Mouse (Mus musculus): Measurements from ENCODE around the gene Efna5. TPM values are rescaled to one million over a fixed set of nuclear protein-coding genes. Genes with fewer than 3 reads are reported as not detected.

Gene Efna5
- total RNA-seq, 2 experiments from 2014 or later: 32.9 to 40.6 TPM

GRCm38 (mm10) chr17:62752381-62752889 is 128.7 kb downstream of the Efna5 start:
- DNase-seq (ENCODE audit: low spot score in 2 of 2): no peak

- DNase-seq (ENCODE audit: low spot score in 2 of 2): no peak
Measured at GRCm38 (mm10) chr17:62750647-62751046, 130.5 kb downstream of the Efna5 start.

GRCm38 (mm10) chr17:62748803-62749619 is 132.1 kb downstream of the Efna5 start:
- no peak for DNase-seq (ENCODE audit: low spot score in 2 of 2)

DNA sequence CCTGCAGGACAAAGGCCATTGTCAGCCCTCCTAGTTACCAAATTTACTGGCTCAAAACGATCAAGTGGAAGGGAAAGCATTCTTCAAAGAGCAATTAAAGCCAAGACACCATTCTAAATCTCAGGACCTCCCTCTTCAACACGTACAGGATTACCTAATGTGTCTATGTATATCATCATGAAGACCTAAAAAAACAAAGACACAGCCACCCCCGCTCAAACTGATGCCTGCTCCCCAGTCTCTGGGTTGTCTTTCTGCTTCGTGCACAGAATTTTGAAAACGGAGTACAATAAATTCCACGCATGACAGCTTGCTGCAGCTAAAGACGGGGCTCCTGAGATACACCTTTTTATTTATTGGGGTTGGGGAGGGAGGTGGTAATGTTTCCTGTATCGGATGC is 133.7 kb downstream of the Efna5 start:
- no peak for DNase-seq (ENCODE audit: low spot score in 2 of 2)

GRCm38 (mm10) chr17:62746827-62747226 is 134.3 kb downstream of the Efna5 start:
- DNase-seq (ENCODE audit: low spot score in 2 of 2): no peak

- no peak for DNase-seq (ENCODE audit: low spot score in 2 of 2)
Measured at GRCm38 (mm10) chr17:62745286-62745685, 135.8 kb downstream of the Efna5 start.

- no peak for DNase-seq (ENCODE audit: low spot score in 2 of 2)
Measured at GRCm38 (mm10) chr17:62744239-62744638, 136.9 kb downstream of the Efna5 start.

DNA sequence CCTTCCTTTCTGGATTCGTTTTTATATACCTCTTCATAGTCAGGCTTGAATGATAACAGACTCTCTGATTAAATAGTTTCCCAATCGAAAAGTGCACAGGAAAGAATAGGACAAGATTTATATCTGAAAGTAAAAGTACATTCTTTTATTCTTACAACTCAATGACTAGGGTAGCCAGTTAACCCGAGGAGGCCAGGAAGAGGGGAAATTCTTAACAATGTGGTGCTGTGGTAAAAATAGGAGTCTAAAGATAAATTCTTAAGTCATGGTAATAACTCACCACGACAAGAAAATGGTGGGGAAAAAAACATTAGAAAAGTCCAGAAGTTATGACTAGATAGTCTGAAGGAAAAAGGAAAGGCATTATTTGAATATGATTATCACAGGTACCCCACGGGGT is 139.4 kb downstream of the Efna5 start:
- DNase-seq (ENCODE audit: low spot score in 2 of 2): no peak

- no peak for DNase-seq (ENCODE audit: low spot score in 2 of 2)
Measured at GRCm38 (mm10) chr17:62741020-62741419, 140.1 kb downstream of the Efna5 start.

- DNase-seq (ENCODE audit: low spot score in 2 of 2): no peak
Measured at GRCm38 (mm10) chr17:62739993-62740392, 141.1 kb downstream of the Efna5 start.

- DNase-seq (ENCODE audit: low spot score in 2 of 2): no peak
Measured at GRCm38 (mm10) chr17:62737404-62737803, 143.7 kb downstream of the Efna5 start.

GRCm38 (mm10) chr17:62735943-62736342 is 145.2 kb downstream of the Efna5 start:
- DNase-seq (ENCODE audit: low spot score in 2 of 2): no peak

DNA sequence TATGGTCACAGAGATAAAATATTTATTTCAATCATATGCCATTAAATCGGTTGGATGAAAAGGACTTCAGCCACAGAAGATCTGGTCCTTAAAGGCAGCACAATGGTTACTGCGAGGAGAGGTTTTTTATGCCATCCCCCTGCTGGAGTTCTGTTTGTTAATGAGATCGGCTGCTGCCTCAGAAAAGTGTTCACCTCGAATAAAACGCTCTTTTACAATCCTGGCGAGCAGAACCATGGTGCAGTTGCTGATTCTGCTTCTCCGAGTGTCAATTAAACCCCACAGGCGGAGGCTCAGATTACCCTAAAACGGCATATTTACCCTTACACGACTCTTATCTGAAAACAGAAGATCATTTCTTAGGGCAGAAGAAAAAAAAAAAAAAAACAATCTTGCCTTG is 146.2 kb downstream of the Efna5 start:
- no peak for DNase-seq (ENCODE audit: low spot score in 2 of 2)

DNA sequence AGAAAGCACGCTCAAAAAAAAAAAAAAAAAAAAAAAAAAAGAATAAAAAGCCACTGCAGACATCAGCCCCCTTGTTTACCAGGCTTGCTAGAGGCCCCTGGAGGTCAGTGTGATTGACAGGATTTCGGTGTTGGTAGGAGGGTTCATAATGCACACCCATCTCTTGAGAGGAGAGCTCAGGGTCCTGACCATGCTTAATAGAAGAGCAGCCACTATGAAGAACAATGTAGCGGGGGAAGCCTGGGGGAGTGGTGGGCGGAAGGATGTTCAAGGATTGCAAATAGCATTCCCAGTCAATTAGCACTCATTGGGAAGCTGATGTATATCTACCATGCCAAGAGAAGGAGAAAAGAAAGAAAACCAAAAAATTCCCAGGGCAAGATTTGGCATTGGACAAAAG is 147.1 kb downstream of the Efna5 start:
- no peak for DNase-seq (ENCODE audit: low spot score in 2 of 2)

DNA sequence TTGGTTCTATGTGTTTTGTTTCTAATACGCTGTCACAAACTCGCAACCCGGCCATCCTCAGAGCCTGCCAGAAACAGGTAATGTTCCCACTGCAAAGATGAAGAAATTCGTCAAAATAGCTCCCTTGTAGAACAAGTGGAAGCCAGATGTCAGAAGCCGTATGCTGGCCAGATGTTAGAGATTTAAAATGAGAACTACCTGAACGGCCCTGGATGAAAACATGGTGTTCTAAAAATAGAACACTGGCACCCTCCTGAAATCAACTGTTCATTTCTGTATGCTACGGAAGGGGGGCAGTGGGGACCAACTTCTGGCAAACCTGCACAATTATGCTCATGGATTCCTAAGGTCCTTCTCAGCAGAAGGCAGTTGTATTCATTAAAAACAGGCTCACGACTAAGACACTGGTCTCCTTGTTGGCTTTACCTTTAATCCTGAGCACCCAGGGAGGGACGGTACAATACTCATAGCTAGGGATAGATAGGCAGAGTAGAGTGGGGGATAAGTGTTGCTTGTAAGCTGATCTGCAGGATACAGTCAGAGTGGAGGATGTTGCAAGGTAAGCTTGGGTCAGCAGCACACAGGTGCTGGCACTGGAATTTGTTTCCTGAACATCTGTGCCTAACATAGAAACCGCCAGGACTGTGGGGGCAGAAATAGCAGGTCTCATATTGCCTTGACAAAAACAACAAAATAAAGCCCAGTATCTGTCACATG is 151.2 kb downstream of the Efna5 start:
- no peak for DNase-seq (ENCODE audit: low spot score in 2 of 2)

GRCm38 (mm10) chr17:62728142-62728917 is 152.8 kb downstream of the Efna5 start:
- no peak for DNase-seq (ENCODE audit: low spot score in 2 of 2)

DNA sequence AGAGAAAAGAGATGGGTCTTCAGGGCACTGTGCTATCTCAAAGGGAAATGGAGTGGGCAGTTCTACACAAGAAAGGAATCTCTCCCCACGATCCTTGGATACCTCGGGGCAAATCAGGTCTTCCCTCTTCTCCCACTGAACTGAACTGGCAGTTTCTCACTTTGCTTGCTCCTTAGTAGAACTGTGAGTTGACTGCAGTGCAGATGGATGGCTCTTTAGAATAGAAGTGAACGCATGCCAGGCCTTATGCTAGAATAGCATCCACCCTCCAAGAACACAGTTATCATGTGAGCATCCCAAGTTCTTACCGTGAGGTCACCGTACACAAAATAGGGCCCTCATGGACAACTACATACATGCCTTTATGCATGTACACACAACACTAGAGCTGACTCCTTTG is 155.0 kb downstream of the Efna5 start:
- DNase-seq (ENCODE audit: low spot score in 2 of 2): no peak

- DNase-seq (ENCODE audit: low spot score in 2 of 2): no peak
Measured at GRCm38 (mm10) chr17:62722962-62723361, 158.2 kb downstream of the Efna5 start.

DNA sequence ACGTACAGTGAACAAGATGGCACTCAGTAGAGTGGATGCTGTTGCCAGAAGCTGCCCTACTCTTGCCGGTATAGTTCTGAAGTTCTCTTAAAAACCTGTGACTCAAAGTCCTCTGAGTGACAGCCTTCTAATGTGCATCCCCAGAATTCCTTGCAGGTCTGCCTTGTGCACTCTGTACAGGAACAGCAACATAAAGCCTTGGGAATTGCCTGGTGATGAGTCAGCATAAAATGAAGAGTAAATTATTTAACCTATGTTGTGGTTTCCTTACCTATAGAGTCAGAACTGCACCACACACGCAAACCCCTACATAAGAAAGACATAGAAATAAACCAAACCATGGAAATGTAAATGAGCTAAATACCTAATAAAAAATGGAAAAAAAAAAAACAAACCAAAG is 159.5 kb downstream of the Efna5 start:
- DNase-seq (ENCODE audit: low spot score in 2 of 2): no peak

DNA sequence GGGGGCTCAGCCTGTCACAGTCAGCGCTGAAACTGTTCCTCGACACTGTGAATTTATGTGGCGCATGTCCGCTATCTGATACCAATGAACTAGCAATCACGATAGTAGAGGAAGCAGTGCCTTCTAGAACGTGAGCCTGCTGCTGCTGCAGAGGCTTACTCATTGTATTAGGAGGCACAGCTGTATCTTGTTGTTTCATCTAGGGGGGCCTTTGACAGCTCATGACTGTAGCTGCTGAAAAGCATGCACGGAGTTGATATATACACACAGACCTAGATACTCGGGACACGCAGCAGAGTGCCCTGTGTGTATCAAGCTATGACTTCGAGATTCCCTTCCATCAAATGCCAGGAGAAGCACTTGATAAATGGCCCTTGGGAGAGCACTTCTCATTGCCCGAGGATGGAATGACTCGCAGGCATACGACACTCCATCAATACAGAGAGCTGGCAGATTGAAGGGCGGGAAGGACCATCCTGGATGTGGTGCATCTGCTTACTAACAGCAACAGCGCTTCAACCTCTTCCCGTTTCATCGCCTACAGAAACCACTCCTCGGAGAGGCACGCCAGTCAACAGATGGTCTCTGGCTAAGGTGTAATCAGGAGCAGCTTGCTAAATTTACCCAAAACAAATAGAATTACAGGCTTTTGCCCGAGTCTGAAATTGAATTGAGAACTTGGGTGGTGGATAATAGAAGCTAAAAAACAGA is 160.2 kb downstream of the Efna5 start:
- DNase-seq (ENCODE audit: low spot score in 2 of 2): no peak
